Mouse (Mus musculus) embryonic fibroblast, embryonic 13.5 days (primary cell): ENCODE data around the gene Cab39l.

Experiments
- CTCF ChIP-seq: IDR thresholded peaks from 2 replicates; pipeline ENCODE4 v1.5.1; 2011; ENCODE audit warnings: mild to moderate bottlenecking, control low read depth, low read length, moderate library complexity, borderline replicate concordance; ENCODE audit not compliant: insufficient read depth
- POLR2A ChIP-seq: IDR thresholded peaks from 2 replicates; pipeline ENCODE4 v1.6.1; 2011; ENCODE audit warnings: low read depth, mild to moderate bottlenecking, control low read depth, low read length, moderate library complexity

- TF ChIP-seq CTCF (no peak), POLR2A (no peak)
These were observed 85.1 kb downstream of the Cab39l start for GRCm38 (mm10) chr14:59525843-59526242.
